Mouse (Mus musculus) layer of hippocampus, adult 18-20 months (tissue): Measurements from ENCODE around the gene AI464131. TPM values are rescaled to one million over a fixed set of nuclear protein-coding genes. Genes with fewer than 3 reads are reported as not detected.

ENCODE experiments used
- DNase-seq, 2 experiments: peaks; one replicate each; pipeline ENCODE4 v3.0.0; 2022; ENCODE audit warnings: low spot score in 2 of 2
- total RNA-seq, 2 experiments: library from RNA; stranded (reverse); gene quantifications; 2 replicates each; pipeline ENCODE4 v1.2.3; 2021

The AI464131 gene
- total RNA-seq, 2 experiments from 2014 or later, result 29.0 to 29.3 TPM

- peak in 1 of 2 experiments; percentile 70 for DNase-seq
Measured at GRCm38 (mm10) chr4:41506156-41506555, 3.3 kb upstream of the AI464131 start.

GRCm38 (mm10) chr4:41505131-41505551 is 2.3 kb upstream of the AI464131 start:
- DNase-seq, result no peak

GRCm38 (mm10) chr4:41504325-41504724 is 1.4 kb upstream of the AI464131 start:
- no peak for DNase-seq

- no peak for DNase-seq
Measured at GRCm38 (mm10) chr4:41502171-41502940, 520 bp downstream of the AI464131 start.

- DNase-seq, result no peak
Measured at GRCm38 (mm10) chr4:41500787-41501186, 2.1 kb downstream of the AI464131 start.

GRCm38 (mm10) chr4:41499619-41500018 is 3.3 kb downstream of the AI464131 start:
- DNase-seq, result no peak

- no peak for DNase-seq
Measured at GRCm38 (mm10) chr4:41498921-41499391, 3.9 kb downstream of the AI464131 start.

- DNase-seq, result no peak
Measured at GRCm38 (mm10) chr4:41497995-41498845, 4.7 kb downstream of the AI464131 start.

- DNase-seq, result no peak
Measured at GRCm38 (mm10) chr4:41497579-41497978, 5.3 kb downstream of the AI464131 start.

GRCm38 (mm10) chr4:41497046-41497445 is 5.8 kb downstream of the AI464131 start:
- no peak for DNase-seq

- peak in 1 of 2 experiments; percentile 62 for DNase-seq
Measured at GRCm38 (mm10) chr4:41495850-41496249, 7.0 kb downstream of the AI464131 start.

GRCm38 (mm10) chr4:41495076-41495475 is 7.8 kb downstream of the AI464131 start:
- DNase-seq, result no peak

GRCm38 (mm10) chr4:41494378-41494777 is 8.5 kb downstream of the AI464131 start:
- DNase-seq, result no peak

- no peak for DNase-seq
Measured at GRCm38 (mm10) chr4:41493464-41494116, 9.3 kb downstream of the AI464131 start.

- DNase-seq, result no peak
Measured at GRCm38 (mm10) chr4:41492951-41493350, 9.9 kb downstream of the AI464131 start.

GRCm38 (mm10) chr4:41481601-41482017 is 21.3 kb downstream of the AI464131 start:
- DNase-seq, result peak in 1 of 2 experiments; percentile 46

GRCm38 (mm10) chr4:41480254-41480653 is 22.6 kb downstream of the AI464131 start:
- DNase-seq, result no peak

GRCm38 (mm10) chr4:41479456-41479804 is 23.4 kb downstream of the AI464131 start:
- no peak for DNase-seq

GRCm38 (mm10) chr4:41478751-41479455 is 24.0 kb downstream of the AI464131 start:
- no peak for DNase-seq

- DNase-seq, result no peak
Measured at GRCm38 (mm10) chr4:41477648-41478160, 25.2 kb downstream of the AI464131 start.

- DNase-seq, result no peak
Measured at GRCm38 (mm10) chr4:41471384-41471689, 31.5 kb downstream of the AI464131 start.
